Mouse (Mus musculus) E14TG2a.4 (cell line): Measurements from ENCODE around the gene Ambn.

Source experiments
- CTCF ChIP-seq: conservative IDR thresholded peaks from 2 replicates; pipeline ENCODE4 v1.5.1; 2014; ENCODE audit warnings: low read length
- NANOG ChIP-seq: IDR thresholded peaks from 2 replicates; pipeline ENCODE4 v1.6.1; 2014; ENCODE audit warnings: borderline replicate concordance, low read length, mixed read lengths
- POU5F1 ChIP-seq: IDR thresholded peaks from 2 replicates; pipeline ENCODE4 v1.6.1; 2014; ENCODE audit warnings: low read length, borderline replicate concordance

- TF ChIP-seq CTCF (no peak), NANOG (no peak), POU5F1 (no peak)
Measured at GRCm38 (mm10) chr5:88467471-88467870, 11.7 kb downstream of the Ambn start.
